Mouse (Mus musculus) cerebellum, adult 8-10 months (tissue): ENCODE measurements around the gene Slc40a1.
A peak's percentile ranks its signal among the peaks of the same experiment; 100 is the strongest.

Experiments
- DNase-seq: peaks from one replicate; pipeline ENCODE4 v3.0.0; 2022

Gene Slc40a1

DNA sequence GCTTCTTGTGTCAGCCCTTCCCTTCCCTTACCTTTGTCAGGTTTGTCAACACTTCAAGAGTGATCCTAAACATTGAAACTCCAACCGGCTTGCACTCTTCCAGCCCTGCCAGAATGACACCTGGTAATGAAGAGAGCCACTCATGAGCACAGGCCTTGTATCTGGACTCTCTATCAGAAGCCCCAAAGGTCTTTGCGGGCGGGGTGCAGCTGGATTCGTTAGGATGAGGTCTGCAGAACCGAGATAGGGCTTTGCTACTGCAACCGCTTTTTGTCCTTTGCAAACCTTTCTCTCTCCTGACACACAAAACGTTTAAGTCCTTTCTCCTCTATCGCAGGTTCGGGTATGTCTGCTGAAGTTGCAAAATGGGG, at the start of gene Slc40a1:
Slc40a1 (minus strand) TSS at position 131 of the 371 bp plus-strand sequence.
- no peak for DNase-seq

DNA sequence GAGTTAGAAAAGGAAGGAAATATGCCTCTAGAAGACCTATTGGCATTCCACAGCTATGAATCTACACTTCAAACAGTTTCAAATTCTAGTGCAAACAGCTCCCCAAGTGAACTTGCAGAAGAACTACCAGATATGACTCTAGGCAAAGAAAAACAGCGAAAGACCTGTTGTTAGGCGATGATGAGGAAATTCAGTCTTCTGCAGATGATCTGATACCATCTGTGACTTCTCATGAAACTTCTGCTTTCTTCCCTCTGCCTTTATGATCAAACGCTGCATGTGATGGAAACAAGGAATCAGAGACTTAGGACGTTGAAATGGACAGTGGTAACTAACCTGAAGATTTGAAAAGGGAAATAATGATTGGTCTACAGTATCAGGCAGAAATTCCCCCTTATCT, 45.0 kb upstream of the Slc40a1 start:
- no peak for DNase-seq

DNA sequence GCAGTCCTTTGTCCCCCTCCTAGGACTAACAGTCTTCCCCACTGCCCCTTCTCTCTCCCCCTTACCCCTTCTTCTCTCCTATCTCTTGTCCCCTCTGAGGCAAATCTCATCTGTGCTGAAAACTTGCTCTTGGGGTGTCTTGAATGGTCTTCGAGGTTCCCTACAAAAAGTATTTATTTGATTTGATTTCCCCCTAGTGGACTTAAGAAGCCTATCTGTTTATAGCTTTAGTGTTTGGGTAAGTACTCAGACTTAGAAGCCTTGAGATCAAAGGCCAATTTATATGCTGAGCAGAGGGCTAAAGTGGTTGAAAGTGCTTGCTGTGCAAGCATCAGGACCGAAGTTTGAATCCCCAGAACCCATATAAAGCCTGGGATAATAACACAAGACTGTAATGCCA, 22.7 kb upstream of the Slc40a1 start:
- DNase-seq = no peak

DNA sequence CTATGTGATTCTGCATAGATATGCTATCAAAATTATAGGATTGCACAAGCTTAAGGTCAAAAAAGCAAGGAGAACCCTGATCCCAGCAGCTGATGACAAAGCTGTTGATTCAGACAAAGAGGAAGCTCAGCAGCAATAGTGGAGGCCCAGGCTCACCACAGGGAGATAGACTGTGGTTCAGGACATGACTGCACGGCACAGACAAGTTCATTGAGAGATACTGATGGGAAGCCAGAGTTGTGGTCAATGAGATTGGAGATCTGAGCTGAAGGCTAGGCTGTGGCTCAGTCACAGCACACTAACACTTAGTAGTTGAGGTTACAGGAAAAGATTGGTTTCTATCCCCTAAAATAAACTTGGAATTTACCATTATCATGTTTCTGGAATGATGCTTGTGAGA, 21.5 kb upstream of the Slc40a1 start:
- DNase-seq = no peak

DNA sequence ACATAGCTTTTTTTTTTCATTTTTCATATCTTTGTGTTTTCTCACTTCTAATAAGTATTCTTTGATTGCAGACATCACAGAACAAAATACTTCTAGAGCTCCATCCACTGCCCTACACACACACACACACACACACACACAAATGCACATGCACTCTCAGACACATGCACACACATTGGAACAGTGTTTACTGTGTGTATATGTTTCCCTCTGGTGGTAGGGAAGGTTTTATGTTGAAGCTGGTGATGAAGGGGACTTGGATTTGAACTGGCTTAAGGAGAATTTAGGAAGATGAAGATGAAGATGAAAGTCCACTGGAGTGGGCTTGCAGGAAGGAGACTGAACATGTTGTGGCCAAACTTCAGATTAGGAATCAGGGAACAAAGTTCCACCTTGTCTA, 4.8 kb upstream of the Slc40a1 start:
- no peak for DNase-seq

DNA sequence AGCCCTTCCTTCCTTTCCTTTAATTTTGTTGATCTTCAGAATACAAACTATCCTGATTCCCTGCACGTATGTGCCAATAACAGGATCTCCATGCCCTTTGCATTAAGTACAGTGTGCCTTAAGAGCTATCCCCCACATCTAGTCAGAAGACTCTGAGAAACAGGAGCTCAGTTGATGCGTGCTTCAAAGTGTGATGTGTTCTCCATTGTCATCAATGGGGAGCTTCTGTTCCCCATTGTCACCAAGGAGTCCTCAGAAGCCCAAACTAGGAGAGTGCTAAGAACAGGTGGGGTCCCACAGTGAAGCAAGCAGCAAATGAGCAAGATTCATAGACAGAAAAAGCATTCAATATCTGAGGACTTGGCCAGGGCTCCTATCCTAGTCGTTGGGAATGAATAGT, 588 bp upstream of the Slc40a1 start:
- no peak for DNase-seq

DNA sequence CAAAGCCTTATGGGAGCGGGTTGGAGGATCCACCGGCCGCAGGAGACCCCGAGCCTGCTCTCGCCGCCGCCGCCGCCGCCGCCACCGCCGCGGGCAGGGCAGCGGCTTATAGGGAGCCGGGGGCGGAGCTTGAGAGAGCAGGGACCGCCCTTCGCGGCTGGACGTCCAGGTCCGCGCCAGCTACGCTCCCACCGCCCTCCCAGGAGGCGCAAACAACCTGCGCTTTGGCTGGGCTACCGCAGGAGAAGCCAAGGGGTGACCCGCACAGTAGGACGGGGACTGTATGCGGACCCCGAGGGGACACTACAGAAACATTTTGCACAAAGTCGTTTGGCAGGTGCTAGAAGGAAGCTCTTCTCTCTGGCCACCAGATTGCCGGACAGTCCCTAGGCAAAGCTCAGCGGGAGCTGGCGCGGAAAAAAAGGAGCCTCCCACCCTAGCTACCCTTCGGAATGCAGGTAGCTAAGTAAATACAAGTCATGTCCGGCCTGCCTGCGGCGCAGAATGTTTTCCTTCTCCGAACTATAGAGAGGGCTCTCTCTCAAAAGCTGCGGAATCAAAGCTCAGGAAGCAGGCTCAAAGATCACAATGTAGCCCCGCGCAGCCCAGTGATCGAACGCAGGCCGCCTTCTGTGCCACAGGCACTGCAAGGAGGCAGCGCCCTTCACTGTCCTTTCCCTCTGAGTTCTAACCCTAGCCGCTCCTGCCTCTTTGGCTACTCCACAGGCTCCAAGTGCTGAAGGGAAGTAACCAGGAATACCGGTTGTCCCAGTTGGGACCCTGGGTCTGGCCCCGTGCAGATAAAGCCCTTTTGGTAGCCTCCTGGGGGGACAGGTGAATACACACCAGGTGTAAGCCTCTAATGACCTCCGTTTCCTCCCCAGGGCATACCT, 577 bp downstream of the Slc40a1 start:
- peak; percentile 22 for DNase-seq

DNA sequence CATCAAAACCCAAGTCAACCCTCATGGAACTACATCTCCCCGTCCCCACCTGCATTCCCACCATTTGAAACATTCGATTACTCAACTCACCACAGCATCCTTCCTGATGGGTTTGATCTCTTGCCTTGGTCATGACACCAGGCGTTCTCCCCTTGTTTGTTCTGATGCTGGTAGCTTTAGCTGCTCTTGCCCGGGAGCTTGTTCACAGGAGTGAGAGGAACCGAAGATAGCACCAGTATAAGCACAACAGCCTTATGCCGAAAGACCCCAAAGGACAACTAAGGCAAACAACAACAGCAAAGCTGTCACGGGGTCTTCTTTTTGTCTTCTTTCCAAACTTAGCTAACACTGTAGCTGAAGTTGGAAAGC, 1.2 kb downstream of the Slc40a1 start:
- peak; percentile 6 for DNase-seq

DNA sequence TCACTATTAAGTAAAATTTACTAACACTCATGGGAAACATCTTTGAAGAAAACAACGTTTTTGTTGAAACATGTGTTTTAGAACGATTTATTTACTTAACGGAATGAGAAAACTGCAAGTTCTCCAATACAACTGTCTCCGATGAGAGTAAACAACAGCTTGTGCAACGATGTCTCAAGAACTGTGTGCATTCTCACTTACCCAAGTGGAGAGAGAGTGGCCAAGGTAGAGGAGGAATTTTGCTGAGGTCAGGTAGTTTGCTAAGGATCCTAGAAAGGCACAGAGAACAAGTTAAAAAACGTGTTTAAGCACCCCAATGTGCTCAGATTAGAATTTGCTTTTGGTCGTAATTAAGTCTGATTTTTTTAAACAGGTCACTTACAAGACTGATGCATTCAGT, 1.8 kb downstream of the Slc40a1 start:
- no peak for DNase-seq

DNA sequence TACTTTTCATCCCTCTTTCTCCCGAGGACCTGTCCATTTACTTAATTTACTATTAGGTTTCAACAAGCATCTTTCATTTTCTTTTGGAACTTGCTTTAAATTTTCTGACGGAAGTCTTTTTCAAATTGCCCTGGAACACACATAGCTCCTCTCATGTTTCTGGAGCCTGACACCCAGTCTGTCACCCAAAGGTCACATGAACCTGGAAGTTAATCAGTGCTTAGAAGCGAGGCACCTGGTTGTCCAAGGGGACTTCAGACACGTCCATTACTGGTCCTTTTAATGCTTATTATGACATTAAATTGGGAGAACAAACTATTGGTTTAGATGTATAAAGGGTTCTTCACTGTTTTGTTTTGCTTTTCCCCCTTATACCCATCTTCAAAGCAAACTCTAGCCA, 3.0 kb downstream of the Slc40a1 start:
- DNase-seq = no peak

DNA sequence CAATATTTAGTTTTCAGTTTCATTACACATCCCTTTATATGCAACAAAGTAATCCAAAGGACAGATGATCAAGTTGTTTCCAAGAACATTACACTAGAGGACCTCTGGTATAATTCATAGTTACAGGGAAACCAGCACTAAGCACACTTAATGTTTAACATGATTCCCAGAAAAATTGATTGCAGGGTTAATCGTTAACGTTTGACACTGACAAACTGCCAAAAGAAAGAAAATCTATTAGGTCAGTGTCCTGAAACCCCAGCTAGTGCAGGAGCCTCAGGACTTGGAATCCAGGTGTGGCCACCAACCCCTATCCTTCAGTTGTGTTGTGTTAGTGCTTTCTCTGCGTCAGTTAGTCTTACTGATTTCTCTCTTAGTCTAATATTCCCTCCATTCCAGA, 5.6 kb downstream of the Slc40a1 start:
- DNase-seq = no peak

DNA sequence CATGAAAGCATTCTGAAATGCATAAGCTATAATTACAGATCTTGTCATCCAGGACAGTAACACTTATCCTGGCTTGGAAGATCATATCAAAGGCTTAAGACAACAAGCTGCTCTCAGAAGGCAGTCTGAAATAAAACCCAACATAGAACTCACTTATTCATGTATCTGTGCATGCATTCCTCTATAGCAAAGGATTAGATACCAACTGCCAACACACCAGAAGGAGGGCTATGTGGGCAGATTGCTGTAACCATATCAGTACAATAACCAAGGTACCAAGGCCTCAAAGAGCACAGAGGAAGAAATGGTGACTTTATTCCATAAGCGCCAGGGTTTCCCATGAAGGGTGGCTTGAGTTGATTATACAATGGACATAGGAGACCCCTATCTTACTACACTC, 6.6 kb downstream of the Slc40a1 start:
- no peak for DNase-seq

DNA sequence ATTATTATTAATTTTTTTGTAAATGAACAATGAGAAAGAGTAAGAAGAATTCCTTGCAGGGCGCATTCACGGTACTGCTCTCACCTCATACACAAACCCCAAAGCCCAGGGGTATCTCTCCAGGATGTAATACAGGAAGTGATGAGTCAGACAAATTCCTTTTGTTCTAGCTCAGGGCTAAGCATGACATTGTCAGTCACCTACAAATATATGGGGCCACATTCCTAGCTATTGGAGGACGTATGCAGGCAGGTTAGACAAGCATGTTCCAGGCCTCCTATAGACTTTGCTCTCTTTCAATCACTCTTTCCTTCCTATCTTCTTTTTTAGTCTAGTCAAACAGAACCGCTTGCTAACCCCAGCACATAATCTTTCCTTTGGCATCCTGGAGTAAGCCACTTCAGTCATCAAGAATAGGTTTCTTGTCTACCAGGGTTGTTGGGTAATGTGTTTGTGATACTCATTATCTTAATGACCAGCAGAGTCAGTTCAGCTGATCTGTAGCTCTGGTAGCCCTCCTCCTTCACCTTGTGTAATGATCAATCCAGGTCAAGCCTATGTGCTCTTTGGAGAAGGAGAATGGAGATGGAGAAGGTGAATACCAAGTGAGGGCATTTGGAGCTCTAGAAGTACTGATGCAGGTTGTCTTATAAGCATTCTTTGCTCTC, 9.1 kb downstream of the Slc40a1 start:
- no peak for DNase-seq

DNA sequence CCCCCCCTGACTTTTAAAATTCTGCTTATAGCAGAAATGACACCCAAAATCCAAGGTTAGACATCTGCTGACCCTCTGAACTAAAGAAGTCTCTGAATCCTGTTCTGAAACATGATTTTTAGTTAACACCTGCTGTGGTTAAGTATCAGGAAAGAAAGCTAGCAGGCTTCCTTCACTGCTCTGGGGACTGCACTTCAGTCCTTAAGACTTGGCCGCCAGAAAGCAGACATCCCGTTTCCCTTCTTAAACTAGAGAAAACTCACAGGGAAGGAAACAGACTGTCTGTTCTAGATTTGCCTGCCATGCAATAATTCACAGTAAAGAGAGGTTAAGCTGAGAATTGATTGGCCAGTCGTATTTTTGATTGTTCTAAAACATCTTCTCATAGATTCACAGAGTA, 10.1 kb downstream of the Slc40a1 start:
- DNase-seq = no peak

DNA sequence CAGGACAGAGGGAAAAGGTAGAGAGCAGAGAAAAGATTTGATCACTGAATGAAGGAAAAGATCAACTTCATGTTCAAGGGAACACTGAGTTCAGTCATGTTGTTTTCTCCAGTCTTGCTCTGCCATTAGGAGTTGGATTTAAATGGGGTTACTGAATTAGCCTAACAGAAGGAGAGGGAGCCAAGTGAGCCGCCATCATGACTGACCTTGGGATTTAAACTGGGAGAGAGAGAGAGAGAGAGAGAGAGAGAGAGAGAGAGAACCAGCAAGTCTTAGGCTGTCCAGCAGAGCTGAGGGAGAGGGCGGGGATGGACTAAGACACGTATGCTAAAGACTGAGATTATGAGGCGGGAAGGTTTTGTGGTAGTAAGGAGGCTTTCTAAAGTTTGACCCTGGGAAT, 12.1 kb downstream of the Slc40a1 start:
- no peak for DNase-seq

DNA sequence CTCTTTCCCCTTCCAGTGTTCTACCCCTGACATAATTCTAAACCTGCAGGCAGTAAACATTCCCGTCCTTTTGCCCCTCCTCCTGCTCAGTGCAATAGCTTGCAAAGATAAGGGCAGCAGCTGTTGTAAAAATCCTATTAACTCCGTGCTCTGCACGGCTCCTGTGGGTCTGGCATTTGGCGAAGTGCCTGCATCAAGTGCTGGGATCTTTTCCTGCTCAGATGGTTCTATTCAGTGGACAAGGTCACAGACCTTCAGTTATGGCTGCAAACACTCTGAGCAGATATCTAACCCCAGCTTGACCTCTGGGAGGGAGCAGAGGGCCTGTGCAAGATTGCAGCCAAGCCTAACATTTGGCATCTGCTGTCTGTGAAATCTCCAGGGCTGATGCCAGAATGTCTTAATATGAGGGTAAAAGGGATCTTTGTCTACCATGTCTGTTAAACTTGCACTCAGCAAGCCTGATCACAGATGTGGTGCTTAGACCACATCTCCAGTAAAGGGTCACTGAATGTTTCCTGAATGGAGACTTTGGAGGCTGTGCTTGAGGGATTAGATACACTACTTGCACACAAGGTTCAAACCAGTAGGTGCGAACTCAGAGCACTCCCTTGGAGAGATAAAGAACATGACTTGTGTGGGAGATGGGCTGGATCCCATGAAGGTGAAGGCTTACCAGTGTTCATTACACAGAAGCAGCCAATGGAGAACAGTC, 21.1 kb downstream of the Slc40a1 start:
- no peak for DNase-seq

DNA sequence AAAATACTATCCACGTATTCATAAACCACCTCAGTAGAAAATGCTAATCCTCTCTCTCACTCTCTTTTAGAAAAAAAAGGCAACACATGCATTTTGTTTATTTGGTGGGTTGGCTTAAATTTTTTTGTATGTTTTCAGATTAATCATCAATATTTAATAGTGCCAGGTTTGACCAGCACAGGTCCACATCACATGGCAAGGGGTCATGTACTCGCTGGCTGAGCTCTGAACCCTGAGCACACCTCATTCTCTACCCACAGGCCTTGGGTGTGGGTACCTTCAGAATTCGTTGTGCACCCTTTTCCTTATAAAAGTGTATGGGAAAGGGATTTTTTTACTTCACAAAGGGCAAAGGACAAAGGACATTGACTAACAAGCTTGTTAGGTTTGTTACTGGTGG, 22.2 kb downstream of the Slc40a1 start:
- DNase-seq = no peak

DNA sequence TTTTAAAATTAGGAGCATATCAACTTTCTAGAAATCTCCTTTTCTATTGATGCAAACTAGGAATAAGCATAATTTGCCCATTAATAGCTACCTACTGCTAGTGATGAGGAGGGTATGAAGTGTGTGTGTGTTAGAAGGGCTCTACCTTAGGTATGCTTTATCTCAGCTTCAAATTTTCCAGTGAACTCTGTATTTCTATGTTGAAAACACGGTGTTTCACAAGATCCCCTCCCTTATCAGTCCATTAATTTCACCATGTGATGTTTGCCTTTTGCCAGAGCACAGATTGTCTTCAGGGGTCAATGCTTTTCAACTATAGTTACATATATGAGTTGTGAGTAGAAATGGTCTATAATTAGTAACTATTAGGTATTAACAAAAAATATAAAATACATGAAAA, 28.3 kb downstream of the Slc40a1 start:
- no peak for DNase-seq

DNA sequence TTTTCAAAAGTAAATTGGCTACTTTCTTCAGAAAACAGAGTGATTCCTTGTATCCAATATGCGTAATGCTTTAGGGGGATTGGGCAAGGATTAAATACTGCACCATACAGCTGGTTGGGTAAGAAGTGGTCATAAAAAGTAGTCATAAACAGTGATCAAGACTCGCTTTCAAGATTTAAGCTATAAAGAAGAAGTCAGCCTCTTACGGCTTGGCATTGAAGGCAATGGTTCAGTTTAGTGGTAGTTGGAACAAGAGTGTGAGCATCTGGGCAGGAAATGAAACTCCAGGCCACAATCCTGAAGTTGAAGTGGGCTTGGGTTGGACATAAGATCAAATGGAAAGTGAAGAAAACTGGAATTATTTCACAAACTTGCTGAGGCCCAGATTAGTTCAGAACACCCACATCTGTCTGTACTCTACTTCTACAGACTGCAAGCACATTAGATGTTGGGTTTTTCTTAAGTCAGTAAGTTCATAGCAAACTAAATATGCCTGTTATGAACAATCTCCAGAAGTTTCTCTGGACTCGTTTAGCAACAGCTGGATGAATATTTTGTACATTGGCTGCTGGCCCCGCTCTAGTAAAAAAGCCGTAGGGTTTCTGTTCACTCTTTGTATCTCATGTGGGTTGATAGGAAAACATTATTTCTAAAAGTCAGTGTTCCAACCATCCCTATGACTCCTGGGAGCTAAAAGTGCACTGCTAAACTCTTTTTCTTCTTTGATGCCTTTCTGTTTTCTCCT, 32.0 kb downstream of the Slc40a1 start:
- no peak for DNase-seq

DNA sequence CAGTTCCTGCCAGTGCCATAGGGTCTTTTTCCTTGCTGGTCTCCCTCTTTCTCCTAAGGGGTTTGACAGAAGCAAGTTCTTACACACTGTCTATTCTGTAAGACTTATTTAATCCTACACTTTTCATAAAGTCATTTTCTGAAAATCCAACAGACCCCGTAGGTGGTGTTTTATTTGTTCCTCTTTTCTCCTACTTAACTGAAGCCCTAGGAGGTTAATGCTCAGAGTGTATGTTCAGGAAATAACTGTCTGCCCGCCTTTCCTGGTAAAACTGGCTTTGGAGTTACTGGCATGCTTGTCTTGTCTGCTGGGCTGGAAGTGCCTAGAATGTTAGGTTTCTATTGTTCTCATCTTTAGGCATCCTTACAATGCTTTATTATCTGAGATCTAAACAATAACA, 34.3 kb downstream of the Slc40a1 start:
- no peak for DNase-seq

DNA sequence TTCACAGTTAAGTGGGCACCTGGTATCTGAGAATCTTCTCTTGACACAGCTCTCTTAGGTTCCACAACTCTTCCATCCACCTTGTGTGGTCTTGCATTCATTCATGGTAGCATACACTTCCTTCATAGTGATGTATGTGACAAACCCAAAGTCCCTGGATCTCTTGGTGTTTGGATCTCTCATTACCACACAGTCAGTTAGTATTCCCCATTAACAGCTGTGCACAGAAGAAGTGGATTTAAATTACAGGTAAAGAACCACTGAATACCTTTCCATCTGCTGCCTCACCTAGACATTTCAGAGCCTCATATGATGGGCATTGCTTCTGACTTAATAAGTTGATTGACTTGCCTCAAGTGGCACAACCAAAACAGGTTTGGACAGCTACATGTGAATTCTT, 36.1 kb downstream of the Slc40a1 start, which contains the start of gene Gm5269:
Gm5269 (minus strand) TSS at position 101 of the 400 bp plus-strand sequence.
- no peak for DNase-seq

DNA sequence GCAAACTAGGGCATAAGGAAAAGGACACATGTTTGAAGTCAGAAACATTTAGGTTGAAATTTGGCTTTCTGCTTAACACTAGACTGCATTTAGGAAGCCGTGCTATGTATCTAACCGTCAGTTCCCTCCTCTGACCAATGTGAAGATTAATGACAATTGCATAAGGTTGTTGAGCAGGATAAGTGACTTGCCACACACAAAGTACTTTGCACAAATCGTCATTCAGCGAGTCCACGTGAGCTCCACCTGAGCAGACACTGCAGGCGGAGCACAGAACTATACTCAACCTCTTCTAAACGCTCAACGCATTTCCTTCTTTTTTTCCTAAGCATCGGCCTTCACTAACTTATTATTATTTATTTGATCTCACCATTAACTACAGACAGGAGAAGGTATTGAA, 39.5 kb downstream of the Slc40a1 start:
- no peak for DNase-seq

DNA sequence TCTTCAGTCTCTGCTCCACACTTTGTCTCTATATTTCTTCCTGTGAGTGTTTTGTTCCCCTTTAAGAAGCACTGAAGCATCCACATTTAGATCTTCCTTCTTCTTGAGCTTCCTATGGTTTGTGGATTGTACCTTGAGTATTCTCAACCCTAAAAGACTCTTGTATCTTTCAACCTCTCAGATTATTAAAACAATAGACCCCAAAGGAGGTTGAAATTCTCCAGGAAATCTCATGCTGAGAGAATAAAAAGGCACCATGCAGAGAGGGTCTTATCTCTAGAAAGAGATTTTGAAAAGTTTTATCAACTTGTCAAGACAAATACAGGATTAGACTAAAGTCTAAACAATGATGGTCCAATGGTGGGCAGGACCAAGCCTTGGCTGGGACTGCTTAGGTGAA, 42.9 kb downstream of the Slc40a1 start:
- no peak for DNase-seq
